Mouse (Mus musculus) small intestine, adult 2 months (tissue): ENCODE measurements around the gene Dcx.

Experiments
- CTCF ChIP-seq: fragments of 200-500 bp; IDR thresholded peaks from 2 replicates; pipeline ENCODE4 v1.5.1; 2012; ENCODE audit warnings: low read depth, mild to moderate bottlenecking, control low read depth, inconsistent platforms, low read length, moderate library complexity, mixed read lengths; ENCODE audit not compliant: insufficient replicate concordance, insufficient read length; ENCODE audit errors: extremely low read depth
- POLR2A ChIP-seq: fragments of 200-500 bp; IDR thresholded peaks from 2 replicates; pipeline ENCODE4 v1.6.1; 2012; ENCODE audit warnings: low read depth, mild to moderate bottlenecking, control low read depth, inconsistent platforms, low read length, moderate library complexity

- TF ChIP-seq POLR2A, result no peak
- TF ChIP-seq CTCF, result no peak
Measured at GRCm38 (mm10) chrX:143884953-143885352, 48.2 kb downstream of the Dcx start.
